Mouse (Mus musculus) bone marrow, adult 2 months (tissue): ENCODE data around the gene Aco2. TPM values are rescaled to one million over a fixed set of nuclear protein-coding genes. Genes with fewer than 3 reads are reported as not detected.

Source experiments
- H3K27ac ChIP-seq: fragments of 200-500 bp; 2 replicates; pipeline ENCODE4 v1.5.1; 2012; ENCODE audit warnings: low read depth, mild to moderate bottlenecking, control low read depth, inconsistent platforms, low read length; ENCODE audit not compliant: control insufficient read depth, poor library complexity, insufficient read depth
- H3K4me1 ChIP-seq: fragments of 200-500 bp; 2 replicates; pipeline ENCODE4 v1.6.1; 2011; ENCODE audit warnings: low read length; ENCODE audit not compliant: control insufficient read depth, insufficient read depth
- H3K4me3 ChIP-seq: fragments of 200-500 bp; replicated peaks from 2 replicates; pipeline ENCODE3; 2011; ENCODE audit warnings: mild to moderate bottlenecking, low read depth, low read length, control low read depth; ENCODE audit not compliant: control insufficient read depth
- CTCF ChIP-seq: fragments of 200-500 bp; IDR thresholded peaks from 2 replicates; pipeline ENCODE4 v1.5.1; 2011; ENCODE audit warnings: low read length, control low read depth; ENCODE audit not compliant: control insufficient read depth, insufficient read depth
- POLR2A ChIP-seq: fragments of 200-500 bp; IDR thresholded peaks from 2 replicates; pipeline ENCODE4 v1.6.1; 2011; ENCODE audit warnings: low read depth, mild to moderate bottlenecking, control low read depth, low read length, borderline replicate concordance; ENCODE audit not compliant: control insufficient read depth
- WGBS: fragments of 180-500 bp; shearing (Covaris S2); methylation state at CpG from one replicate; pipeline ENCODE4 v1.1.7; 2018; 5-methylcytosine and 5-hydroxymethylcytosine counted together
- polyA plus RNA-seq: library from polyadenylated mRNA; stranded (reverse); fragments of >200 nt; gene quantifications from 2 replicates; pipeline ENCODE4 v1.2.4, GENCODE M21; 2011; ENCODE audit warnings: low replicate concordance; ENCODE audit not compliant: missing spikeins, insufficient read depth, insufficient read length

Gene Aco2
- polyA plus RNA-seq, 1 experiment: 71.1 TPM

DNA sequence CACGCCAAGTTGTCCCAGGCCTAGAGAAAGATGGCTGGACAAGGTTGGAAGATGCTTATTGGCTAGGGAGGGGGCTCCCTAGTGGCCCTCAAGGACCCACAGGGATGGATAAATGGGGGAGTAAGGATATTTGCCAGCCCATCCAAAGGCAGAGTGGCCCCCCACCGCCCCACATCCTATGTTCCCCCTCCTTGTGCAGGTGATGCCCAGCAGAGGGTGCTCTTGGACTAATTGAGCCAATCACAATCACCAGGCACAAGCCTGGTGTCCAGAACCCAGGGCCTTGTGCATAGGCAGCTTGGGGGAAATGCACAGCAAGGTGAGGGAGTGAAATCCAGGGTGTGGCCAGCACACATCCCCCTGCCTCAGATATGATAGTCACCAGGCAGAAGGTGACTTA lies 66.1 kb downstream of the Aco2 start:
- no peaks in the 10 kb centered on the region; the same call in 1 of the 2 replicates for H3K4me1 ChIP-seq
- no peak overlapping the region for H3K4me3 ChIP-seq
- H3K27ac ChIP-seq: no peak overlapping the region
- 45% methylated on average over 2 of the region's 2 CpGs for WGBS
- no peak for TF ChIP-seq POLR2A
- peak; percentile 74 for TF ChIP-seq CTCF

DNA sequence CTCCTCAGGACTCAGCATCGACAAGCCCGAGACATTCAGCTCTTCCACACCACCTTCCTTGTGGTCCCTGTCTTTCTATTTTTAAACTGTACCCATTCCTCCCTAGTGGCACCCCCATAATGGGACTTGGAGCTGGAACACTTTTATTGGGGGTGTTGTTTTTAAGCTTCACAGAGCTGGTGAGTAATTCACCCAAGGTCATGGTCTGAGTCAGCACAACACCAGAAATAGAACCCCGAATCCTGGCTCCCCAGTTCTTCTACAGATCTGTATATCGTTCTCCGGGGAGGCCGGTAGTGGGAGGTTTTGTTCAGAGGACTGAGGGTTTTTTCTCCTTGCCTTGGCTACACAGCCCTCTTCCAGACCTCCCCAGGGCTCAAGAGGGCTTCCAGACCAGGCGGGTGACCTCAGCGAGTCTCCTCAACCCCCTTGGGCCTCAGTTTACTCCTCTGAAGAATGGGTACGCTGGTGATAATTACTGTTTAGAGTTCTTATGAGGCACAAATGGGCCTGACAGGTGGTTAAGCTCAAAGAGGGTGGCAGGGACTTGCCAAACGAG lies 67.1 kb downstream of the Aco2 start:
- TF ChIP-seq POLR2A (no peak), CTCF (no peak)
- Histone ChIP-seq H3K27ac (no peak overlapping the region), H3K4me3 (no peak overlapping the region), H3K4me1 (no peaks in the 10 kb centered on the region)
- WGBS: 87% methylated on average over 10 of the region's 10 CpGs

GRCm38 (mm10) chr15:81939774-81940173 lies 67.7 kb downstream of the Aco2 start:
- TF ChIP-seq CTCF (no peak), POLR2A (no peak)

GRCm38 (mm10) chr15:81940219-81940618 lies 68.1 kb downstream of the Aco2 start:
- H3K4me3 ChIP-seq: no peak overlapping the region
- H3K27ac ChIP-seq: no peak overlapping the region
- H3K4me1 ChIP-seq: no peaks in the 10 kb centered on the region
- TF ChIP-seq CTCF (no peak), POLR2A (no peak)
- 82% methylated on average over 5 of the region's 5 CpGs for WGBS

More at GRCm38 (mm10) chr15:81939774-81940173, 67.7 kb downstream of the Aco2 start:
- Histone ChIP-seq H3K27ac (no peak overlapping the region), H3K4me1 (no peaks in the 10 kb centered on the region), H3K4me3 (no peak overlapping the region)
- 74% methylated on average over 4 of the region's 4 CpGs for WGBS

DNA sequence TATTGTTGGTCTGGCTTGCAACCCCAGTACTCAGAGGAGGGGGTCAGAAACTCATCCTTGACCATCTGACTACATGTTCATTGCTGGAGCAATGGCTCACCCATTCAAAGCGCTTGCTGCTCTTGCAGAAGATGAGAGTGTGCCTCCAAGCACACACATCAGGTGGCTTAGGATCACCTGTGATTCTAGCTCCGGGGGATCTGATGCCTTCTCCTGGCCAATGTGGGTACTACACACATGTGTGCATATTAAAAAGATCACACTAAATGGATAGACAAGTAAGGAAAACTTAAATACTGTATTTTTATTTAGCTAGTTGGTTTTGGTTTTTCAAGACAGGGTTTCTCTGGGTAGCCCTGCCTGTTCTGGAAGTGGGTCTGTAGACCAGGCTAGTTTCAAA lies 68.9 kb downstream of the Aco2 start:
- TF ChIP-seq POLR2A (no peak), CTCF (no peak)
- no peaks in the 10 kb centered on the region for H3K4me1 ChIP-seq
- WGBS: 95% methylated on average over 2 of the region's 2 CpGs

DNA sequence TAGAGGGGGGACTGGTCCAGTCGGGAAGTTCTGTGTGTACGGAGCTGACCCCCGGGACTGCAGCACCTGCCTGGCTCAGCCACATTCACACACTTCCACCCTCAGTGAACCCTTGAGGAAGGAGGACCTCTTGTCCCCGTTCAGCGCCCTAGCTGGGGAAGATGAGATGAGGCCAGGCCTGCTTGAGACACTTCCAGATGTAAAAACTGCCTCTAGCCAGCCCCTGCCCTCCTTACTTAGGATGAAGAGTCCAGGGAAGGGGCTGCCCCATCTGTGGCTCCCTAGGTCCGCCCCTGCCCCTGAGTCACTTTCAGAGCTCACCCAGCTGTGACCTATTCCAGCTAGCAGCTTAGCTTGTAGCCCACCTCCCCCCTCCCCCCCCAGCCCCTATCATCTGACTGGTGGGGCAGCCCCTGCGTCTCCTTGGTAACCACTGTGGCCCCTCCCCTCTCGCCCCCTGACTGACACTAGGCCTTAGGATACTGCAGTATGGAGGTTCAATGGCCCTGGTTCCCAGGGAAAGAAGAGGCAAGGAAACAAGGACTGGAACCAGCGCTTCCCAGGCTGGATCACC lies 71.2 kb downstream of the Aco2 start:
- WGBS: 65% methylated on average over 9 of the region's 9 CpGs

More for the DNA sequence above, 68.9 kb downstream of the Aco2 start:
- Histone ChIP-seq H3K4me3 (no peak overlapping the region), H3K27ac (no peak overlapping the region)

GRCm38 (mm10) chr15:81949076-81949475 lies 77.0 kb downstream of the Aco2 start:
- no peak overlapping the region for H3K27ac ChIP-seq
- TF ChIP-seq CTCF: no peak
- TF ChIP-seq POLR2A: no peak
- WGBS: 70% methylated on average over 10 of the region's 10 CpGs
- H3K4me1 ChIP-seq: no peaks in the 10 kb centered on the region
- H3K4me3 ChIP-seq: no peak overlapping the region

More for the DNA sequence above, 71.2 kb downstream of the Aco2 start:
- no peaks in the 10 kb centered on the region for H3K4me1 ChIP-seq
- H3K4me3 ChIP-seq: no peak overlapping the region
- TF ChIP-seq POLR2A: no peak
- no peak for TF ChIP-seq CTCF
- H3K27ac ChIP-seq: no peak overlapping the region

DNA sequence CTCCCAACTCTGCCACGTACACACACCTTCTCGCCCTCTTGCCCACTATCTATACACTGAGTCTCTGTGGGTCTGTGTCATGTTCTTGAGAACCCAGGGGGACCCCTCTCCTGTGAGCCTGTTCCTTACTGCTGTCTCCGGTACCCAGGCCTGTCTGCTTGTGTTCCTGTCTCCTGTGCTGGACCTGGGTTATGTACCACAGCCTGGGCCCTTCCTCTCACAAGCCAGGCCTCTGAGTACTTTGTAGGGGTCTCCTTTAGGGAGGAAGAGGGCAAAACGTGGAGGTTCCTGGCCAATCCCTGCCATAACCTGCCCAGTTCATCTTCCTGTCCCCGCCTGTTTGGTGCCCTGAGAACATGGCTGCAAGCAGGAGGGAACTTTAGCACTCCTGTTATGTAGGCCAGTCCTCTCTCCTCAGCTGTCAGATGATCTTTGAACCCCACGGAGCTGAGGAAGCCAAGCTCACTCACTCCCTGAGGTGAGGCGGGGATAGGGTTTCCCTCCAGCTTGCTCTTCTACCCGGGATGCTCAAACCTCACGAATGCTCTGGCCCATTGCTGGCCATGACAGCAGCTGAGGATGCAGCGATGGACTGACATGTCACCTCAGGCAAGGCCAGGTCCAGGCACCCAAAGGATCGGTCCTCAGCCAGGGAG lies 77.5 kb downstream of the Aco2 start:
- Histone ChIP-seq H3K4me3 (no peak overlapping the region), H3K27ac (no peak overlapping the region), H3K4me1 (no peaks in the 10 kb centered on the region)
- TF ChIP-seq CTCF (no peak), POLR2A (no peak)
- 80% methylated on average over 11 of the region's 11 CpGs for WGBS

DNA sequence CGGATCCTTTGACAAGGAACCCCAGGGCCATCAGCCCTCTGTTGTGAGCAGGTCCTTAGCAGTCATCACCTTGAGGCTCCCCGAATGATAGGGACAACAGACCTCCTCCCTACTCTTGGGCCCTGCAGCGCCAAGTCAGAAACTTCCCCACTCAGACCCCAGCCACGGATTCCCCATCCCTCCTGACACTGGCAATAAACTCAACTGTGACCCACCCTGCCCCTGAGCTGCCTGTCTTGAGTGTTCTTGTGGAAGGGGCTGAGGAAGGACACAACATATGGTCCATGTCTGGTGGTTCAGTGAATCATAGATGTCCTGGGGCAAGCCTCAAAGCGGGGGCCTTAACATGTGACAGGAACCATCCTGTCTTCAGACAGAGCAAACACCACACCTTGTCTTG lies 78.6 kb downstream of the Aco2 start:
- H3K4me1 ChIP-seq: no peaks in the 10 kb centered on the region
- TF ChIP-seq POLR2A (no peak), CTCF (no peak)
- no peak overlapping the region for H3K4me3 ChIP-seq
- WGBS: 81% methylated on average over 5 of the region's 5 CpGs
- no peak overlapping the region for H3K27ac ChIP-seq

DNA sequence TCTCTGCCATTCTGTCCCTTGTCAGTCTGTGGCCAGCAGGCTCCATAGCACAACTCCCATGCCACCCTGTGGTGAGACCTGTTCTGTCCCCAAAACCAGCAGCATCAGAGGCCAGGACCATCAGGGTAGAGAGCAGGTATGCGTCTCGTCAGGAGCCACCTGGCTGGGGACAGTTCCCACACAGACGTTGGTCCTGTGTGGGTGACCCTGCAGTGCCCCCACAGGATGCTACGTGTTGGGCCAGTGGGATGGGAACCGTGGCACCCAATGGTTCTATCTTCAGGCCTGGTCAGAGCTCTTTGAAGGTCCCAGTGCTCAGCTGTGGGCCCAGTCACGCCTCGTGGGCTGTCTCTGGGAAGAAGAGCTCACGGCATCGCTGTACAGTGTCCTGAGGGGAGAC lies 79.0 kb downstream of the Aco2 start:
- TF ChIP-seq POLR2A (no peak), CTCF (no peak)
- WGBS: 89% methylated on average over 9 of the region's 9 CpGs
- Histone ChIP-seq H3K27ac (no peak overlapping the region), H3K4me1 (no peaks in the 10 kb centered on the region), H3K4me3 (no peak overlapping the region)
